Mouse (Mus musculus): ENCODE results near the gene Gm42688.

- TF ChIP-seq CTCF (IDR thresholded peaks at IDR 0.05; ENCODE audit: borderline replicate concordance, control insufficient read depth, extremely low read depth, insufficient read depth, low read length, poor library complexity) (no peak), POLR2A (IDR thresholded peaks at IDR 0.05; ENCODE audit: control insufficient read depth, extremely low read depth, insufficient read depth, low read length, poor library complexity) (no peak)
Measured at GRCm38 (mm10) chr6:83122961-83123360, 21.5 kb downstream of the Gm42688 start.

Measured in thymus, adult 2 months (tissue).